Mouse (Mus musculus): Measurements from ENCODE around the gene Ikzf2. TPM values are rescaled to one million over a fixed set of nuclear protein-coding genes. Genes with fewer than 3 reads are reported as not detected.

The Ikzf2 gene
- polyA plus RNA-seq, 1 experiment from 2014 or later: 2.6 TPM

- no peak for ATAC-seq (ENCODE audit: insufficient number of reproducible peaks, low FRiP score)
- Histone ChIP-seq H3K4me3 (no peak overlapping the region), H3K9ac (no peak overlapping the region), H3K27ac (ENCODE audit: poor library complexity, severe bottlenecking) (no peak overlapping the region), H3K4me2 (no peak overlapping the region), H3K4me1 (replicated peaks) (no peaks in the 10 kb centered on the region), H3K27me3 (replicated peaks) (no peaks in the 10 kb centered on the region), H3K36me3 (no peaks in the 10 kb centered on the region; the same call in 1 of the 2 replicates), H3K9me3 (replicated peaks) (no peaks in the 10 kb centered on the region)
- 81% methylated on average over 7 of the region's 7 CpGs for WGBS
These were observed 148.4 kb downstream of the Ikzf2 start for GRCm38 (mm10) chr1:69538663-69539062.

GRCm38 (mm10) chr1:69537619-69538018 is 149.4 kb downstream of the Ikzf2 start:
- Histone ChIP-seq H3K4me1 (replicated peaks) (no peaks in the 10 kb centered on the region), H3K4me2 (no peak overlapping the region), H3K9me3 (replicated peaks) (no peaks in the 10 kb centered on the region), H3K36me3 (no peaks in the 10 kb centered on the region; the same call in 1 of the 2 replicates), H3K27ac (ENCODE audit: poor library complexity, severe bottlenecking) (no peak overlapping the region), H3K4me3 (no peak overlapping the region), H3K27me3 (replicated peaks) (no peaks in the 10 kb centered on the region), H3K9ac (no peak overlapping the region)
- 57% methylated on average over 3 of the region's 3 CpGs for WGBS
- ATAC-seq (ENCODE audit: insufficient number of reproducible peaks, low FRiP score): no peak

- Histone ChIP-seq H3K27me3 (replicated peaks) (no peaks in the 10 kb centered on the region), H3K9me3 (replicated peaks) (no peaks in the 10 kb centered on the region), H3K4me2 (no peak overlapping the region), H3K36me3 (no peaks in the 10 kb centered on the region; the same call in 1 of the 2 replicates), H3K4me3 (no peak overlapping the region), H3K9ac (no peak overlapping the region), H3K27ac (ENCODE audit: poor library complexity, severe bottlenecking) (no peak overlapping the region), H3K4me1 (replicated peaks) (no peaks in the 10 kb centered on the region)
- ATAC-seq (ENCODE audit: insufficient number of reproducible peaks, low FRiP score): no peak
- 81% methylated on average over 4 of the region's 4 CpGs for WGBS
These were observed 151.5 kb downstream of the Ikzf2 start for GRCm38 (mm10) chr1:69535507-69535906.

- H3K36me3 ChIP-seq: no peaks in the 10 kb centered on the region
- 86% methylated on average over 10 of the region's 10 CpGs for WGBS
- H3K9me3 ChIP-seq (replicated peaks): no peaks in the 10 kb centered on the region
- H3K4me2 ChIP-seq: no peak overlapping the region
- ATAC-seq (ENCODE audit: insufficient number of reproducible peaks, low FRiP score): no peak
- H3K27me3 ChIP-seq (replicated peaks): no peaks in the 10 kb centered on the region
- H3K4me1 ChIP-seq (replicated peaks): no peaks in the 10 kb centered on the region
- H3K4me3 ChIP-seq: no peak overlapping the region
- H3K9ac ChIP-seq: no peak overlapping the region
- no peak overlapping the region for H3K27ac ChIP-seq (ENCODE audit: poor library complexity, severe bottlenecking)
These were observed 154.0 kb downstream of the Ikzf2 start for GRCm38 (mm10) chr1:69533048-69533447.

- Histone ChIP-seq H3K9me3 (replicated peaks) (no peaks in the 10 kb centered on the region), H3K4me1 (replicated peaks) (no peaks in the 10 kb centered on the region), H3K36me3 (no peaks in the 10 kb centered on the region), H3K4me2 (no peak overlapping the region), H3K27me3 (replicated peaks) (no peaks in the 10 kb centered on the region), H3K27ac (ENCODE audit: poor library complexity, severe bottlenecking) (no peak overlapping the region), H3K4me3 (no peak overlapping the region), H3K9ac (no peak overlapping the region)
- 56% methylated on average over 4 of the region's 4 CpGs for WGBS
- no peak for ATAC-seq (ENCODE audit: insufficient number of reproducible peaks, low FRiP score)
These were observed 158.3 kb downstream of the Ikzf2 start for GRCm38 (mm10) chr1:69528696-69529095.

- Histone ChIP-seq H3K36me3 (no peaks in the 10 kb centered on the region), H3K4me2 (no peak overlapping the region), H3K9me3 (replicated peaks) (no peaks in the 10 kb centered on the region), H3K4me3 (no peak overlapping the region), H3K9ac (no peak overlapping the region), H3K4me1 (replicated peaks) (no peaks in the 10 kb centered on the region), H3K27ac (ENCODE audit: poor library complexity, severe bottlenecking) (no peak overlapping the region), H3K27me3 (replicated peaks) (no peaks in the 10 kb centered on the region)
- ATAC-seq (ENCODE audit: insufficient number of reproducible peaks, low FRiP score): no peak
- WGBS: 85% methylated on average over 2 of the region's 2 CpGs
These were observed 165.4 kb downstream of the Ikzf2 start for GRCm38 (mm10) chr1:69521656-69522055.

GRCm38 (mm10) chr1:69519356-69519755 is 167.7 kb downstream of the Ikzf2 start:
- WGBS: 89% methylated on average over 4 of the region's 4 CpGs
- Histone ChIP-seq H3K9ac (no peak overlapping the region), H3K36me3 (no peaks in the 10 kb centered on the region), H3K27ac (ENCODE audit: poor library complexity, severe bottlenecking) (no peak overlapping the region), H3K4me1 (replicated peaks) (no peaks in the 10 kb centered on the region), H3K4me3 (no peak overlapping the region), H3K4me2 (no peak overlapping the region), H3K27me3 (replicated peaks) (no peaks in the 10 kb centered on the region), H3K9me3 (replicated peaks) (no peaks in the 10 kb centered on the region)
- no peak for ATAC-seq (ENCODE audit: insufficient number of reproducible peaks, low FRiP score)

GRCm38 (mm10) chr1:69518012-69518411 is 169.0 kb downstream of the Ikzf2 start:
- no peak for ATAC-seq (ENCODE audit: insufficient number of reproducible peaks, low FRiP score)
- Histone ChIP-seq H3K4me1 (replicated peaks) (peaks cover 10% of the 10 kb centered on the region), H3K27me3 (replicated peaks) (no peaks in the 10 kb centered on the region), H3K4me3 (no peak overlapping the region), H3K9ac (no peak overlapping the region), H3K9me3 (replicated peaks) (no peaks in the 10 kb centered on the region), H3K27ac (ENCODE audit: poor library complexity, severe bottlenecking) (no peak overlapping the region), H3K36me3 (no peaks in the 10 kb centered on the region), H3K4me2 (no peak overlapping the region)
- WGBS: 64% methylated on average over 4 of the region's 4 CpGs

- H3K9me3 ChIP-seq (replicated peaks): no peaks in the 10 kb centered on the region
- no peak overlapping the region for H3K27ac ChIP-seq (ENCODE audit: poor library complexity, severe bottlenecking)
- ATAC-seq (ENCODE audit: insufficient number of reproducible peaks, low FRiP score): no peak
- H3K9ac ChIP-seq: no peak overlapping the region
- WGBS: 18% methylated on average over 5 of the region's 5 CpGs
- H3K4me3 ChIP-seq: no peak overlapping the region
- peaks cover 13% of the 10 kb centered on the region for H3K4me1 ChIP-seq (replicated peaks)
- H3K36me3 ChIP-seq: no peaks in the 10 kb centered on the region
- no peaks in the 10 kb centered on the region for H3K27me3 ChIP-seq (replicated peaks)
- H3K4me2 ChIP-seq: no peak overlapping the region
These were observed 170.9 kb downstream of the Ikzf2 start for GRCm38 (mm10) chr1:69516144-69516543.

GRCm38 (mm10) chr1:69513595-69514250 is 173.3 kb downstream of the Ikzf2 start:
- Histone ChIP-seq H3K27me3 (replicated peaks) (no peaks in the 10 kb centered on the region), H3K9me3 (replicated peaks) (no peaks in the 10 kb centered on the region), H3K27ac (ENCODE audit: poor library complexity, severe bottlenecking) (no peak overlapping the region), H3K4me3 (no peak overlapping the region), H3K36me3 (no peaks in the 10 kb centered on the region), H3K4me1 (replicated peaks) (peaks cover 13% of the 10 kb centered on the region), H3K4me2 (no peak overlapping the region), H3K9ac (no peak overlapping the region)
- ATAC-seq (ENCODE audit: insufficient number of reproducible peaks, low FRiP score): peak; percentile 39; the same call in 1 of the 2 replicates
- 7% methylated on average over 5 of the region's 5 CpGs for WGBS

- Histone ChIP-seq H3K36me3 (no peaks in the 10 kb centered on the region), H3K9ac (no peak overlapping the region), H3K4me1 (replicated peaks) (peaks cover 6% of the 10 kb centered on the region; the same call in 1 of the 2 replicates), H3K4me2 (no peak overlapping the region), H3K9me3 (replicated peaks) (no peaks in the 10 kb centered on the region), H3K27ac (ENCODE audit: poor library complexity, severe bottlenecking) (no peak overlapping the region), H3K4me3 (no peak overlapping the region), H3K27me3 (replicated peaks) (no peaks in the 10 kb centered on the region)
- 87% methylated on average over 3 of the region's 3 CpGs for WGBS
- no peak for ATAC-seq (ENCODE audit: insufficient number of reproducible peaks, low FRiP score)
These were observed 178.8 kb downstream of the Ikzf2 start for GRCm38 (mm10) chr1:69508275-69508674.

- no peaks in the 10 kb centered on the region for H3K36me3 ChIP-seq
- no peaks in the 10 kb centered on the region for H3K9me3 ChIP-seq (replicated peaks)
- WGBS: 58% methylated on average over 6 of the region's 6 CpGs
- no peaks in the 10 kb centered on the region for H3K27me3 ChIP-seq (replicated peaks)
- no peak overlapping the region for H3K4me2 ChIP-seq
- H3K4me3 ChIP-seq: no peak overlapping the region
- no peak overlapping the region for H3K9ac ChIP-seq
- H3K4me1 ChIP-seq (replicated peaks): 0 out of 2 replicates have a peak, but pooled peaks cover 1% of the 10 kb centered on the region
- no peak for ATAC-seq (ENCODE audit: insufficient number of reproducible peaks, low FRiP score)
- H3K27ac ChIP-seq (ENCODE audit: poor library complexity, severe bottlenecking): no peak overlapping the region
These were observed 179.5 kb downstream of the Ikzf2 start for GRCm38 (mm10) chr1:69507513-69507912.

Data from heart, embryonic 12.5 days (tissue).